Mouse (Mus musculus) megakaryocyte, embryonic 14.5 days (primary cell): Measurements from ENCODE around the gene Rps6kb1. TPM values are rescaled to one million over a fixed set of nuclear protein-coding genes. Genes with fewer than 3 reads are reported as not detected.

ENCODE experiments used
- H3K27me3 ChIP-seq: replicated peaks from 2 replicates; pipeline ENCODE3; 2012; ENCODE audit warnings: inconsistent platforms
- H3K36me3 ChIP-seq: replicated peaks from 2 replicates; pipeline ENCODE3; 2012; ENCODE audit warnings: low read length, inconsistent platforms, mixed read lengths
- H3K4me1 ChIP-seq: 2 replicates; pipeline ENCODE4 v1.6.1; 2012; ENCODE audit warnings: inconsistent platforms
- H3K4me3 ChIP-seq: replicated peaks from 2 replicates; pipeline ENCODE3; 2012; ENCODE audit warnings: moderate library complexity, mild to moderate bottlenecking, inconsistent platforms
- H3K9me3 ChIP-seq: 2 replicates; pipeline ENCODE4 v1.6.1; 2012; ENCODE audit warnings: inconsistent platforms
- FLI1 ChIP-seq: IDR thresholded peaks from 2 replicates; pipeline ENCODE4 v1.6.1; 2012; ENCODE audit warnings: low read length, inconsistent platforms, mixed read lengths
- GATA1 ChIP-seq: IDR thresholded peaks from 3 replicates; pipeline ENCODE4 v1.6.1; 2012; ENCODE audit warnings: mixed read lengths, low read length, inconsistent platforms, borderline replicate concordance
- polyA plus RNA-seq: library from polyadenylated mRNA; stranded (reverse); fragments of >175 nt; gene quantifications from 2 replicates; pipeline ENCODE4 v1.2.3, GENCODE M21; 2012; ENCODE audit warnings: low replicate concordance; ENCODE audit not compliant: insufficient read depth

The Rps6kb1 gene
- polyA plus RNA-seq, 1 experiment, result 5.3 TPM

- no peaks in the 10 kb centered on the region for H3K9me3 ChIP-seq
- H3K27me3 ChIP-seq, result no peaks in the 10 kb centered on the region
- peak overlapping the region; percentile 93 for H3K4me3 ChIP-seq
- H3K4me1 ChIP-seq, result peaks cover 58% of the 10 kb centered on the region
- TF ChIP-seq FLI1 (no peak), GATA1 (no peak; the same call in 2 of the 3 replicates)
- peaks cover 40% of the 10 kb centered on the region for H3K36me3 ChIP-seq
Measured at GRCm38 (mm10) chr11:86586868-86587792, 42.5 kb upstream of the Rps6kb1 start.

DNA sequence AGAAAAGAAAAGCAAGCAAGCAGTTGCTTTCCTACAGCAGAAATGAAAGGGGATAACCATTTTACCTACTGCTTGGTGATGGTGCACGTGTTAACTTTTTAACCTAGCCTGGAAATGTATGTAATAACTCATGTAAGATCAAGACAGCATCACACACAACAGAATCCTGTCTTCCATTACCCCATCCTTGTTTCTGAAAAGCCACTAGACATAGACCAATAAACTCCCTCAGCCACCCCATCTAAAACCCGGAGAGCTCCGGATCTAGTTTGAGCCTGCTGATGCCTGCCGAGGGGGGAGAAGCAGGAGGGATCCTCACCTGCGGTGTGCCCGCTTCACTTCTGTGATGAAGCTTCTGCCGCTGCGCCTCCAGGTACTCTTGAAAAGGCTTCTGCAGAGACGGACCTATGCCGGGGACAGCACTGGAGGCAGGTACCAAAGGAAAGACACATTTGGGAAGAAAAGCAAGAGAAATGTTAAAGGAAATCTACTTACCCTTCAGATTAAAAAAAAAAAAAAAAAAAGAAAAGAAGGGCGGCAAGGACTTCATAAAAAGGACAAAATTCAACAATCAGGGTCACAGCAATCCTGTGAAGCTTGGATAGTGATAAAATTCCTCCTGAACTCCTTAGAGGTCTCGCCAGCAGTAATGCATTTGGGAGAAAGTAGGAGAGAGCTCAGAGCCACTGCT, 41.7 kb upstream of the Rps6kb1 start:
- H3K27me3 ChIP-seq, result no peaks in the 10 kb centered on the region
- peaks cover 57% of the 10 kb centered on the region for H3K4me1 ChIP-seq
- H3K36me3 ChIP-seq, result peaks cover 41% of the 10 kb centered on the region
- no peaks in the 10 kb centered on the region for H3K9me3 ChIP-seq
- H3K4me3 ChIP-seq, result peak overlapping the region; percentile 93
- TF ChIP-seq GATA1, result no peak
- no peak for TF ChIP-seq FLI1

DNA sequence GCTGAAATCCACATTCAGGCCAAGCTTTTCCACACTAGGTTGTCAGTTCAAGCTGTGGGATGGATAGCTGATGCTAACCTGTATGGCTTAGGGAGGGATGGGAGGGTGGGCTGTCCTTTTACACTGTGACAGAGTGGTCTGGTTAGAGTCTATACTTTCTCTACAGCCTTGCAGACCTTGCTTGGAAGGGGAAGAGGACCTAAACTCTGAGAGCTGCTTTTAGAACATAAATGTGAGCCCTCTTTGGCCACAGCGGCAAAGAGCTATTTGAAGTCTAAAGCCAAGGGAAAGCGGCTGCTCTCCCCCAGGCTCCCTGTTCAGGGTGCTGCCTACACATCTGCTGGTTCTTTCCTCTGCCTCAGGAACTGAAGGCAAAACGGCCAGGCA, 41.0 kb upstream of the Rps6kb1 start:
- Histone ChIP-seq H3K36me3 (peaks cover 37% of the 10 kb centered on the region), H3K4me1 (peaks cover 57% of the 10 kb centered on the region), H3K27me3 (no peaks in the 10 kb centered on the region), H3K4me3 (peak overlapping the region; percentile 93), H3K9me3 (no peaks in the 10 kb centered on the region)
- TF ChIP-seq GATA1 (no peak), FLI1 (no peak)

GRCm38 (mm10) chr11:86584898-86585597, 40.4 kb upstream of the Rps6kb1 start:
- Histone ChIP-seq H3K27me3 (no peaks in the 10 kb centered on the region), H3K4me3 (peak overlapping the region; percentile 93), H3K4me1 (peaks cover 58% of the 10 kb centered on the region), H3K9me3 (no peaks in the 10 kb centered on the region), H3K36me3 (peaks cover 36% of the 10 kb centered on the region)
- TF ChIP-seq FLI1 (no peak), GATA1 (no peak)

GRCm38 (mm10) chr11:86583990-86584897, 39.6 kb upstream of the Rps6kb1 start:
- H3K36me3 ChIP-seq, result peaks cover 36% of the 10 kb centered on the region
- TF ChIP-seq FLI1 (no peak), GATA1 (no peak)
- H3K4me3 ChIP-seq, result peak overlapping the region; percentile 93
- H3K9me3 ChIP-seq, result no peaks in the 10 kb centered on the region
- H3K27me3 ChIP-seq, result no peaks in the 10 kb centered on the region
- H3K4me1 ChIP-seq, result peaks cover 61% of the 10 kb centered on the region

- no peak for TF ChIP-seq GATA1
- no peak for TF ChIP-seq FLI1
- H3K27me3 ChIP-seq, result no peaks in the 10 kb centered on the region
- H3K9me3 ChIP-seq, result no peaks in the 10 kb centered on the region
- peaks cover 36% of the 10 kb centered on the region for H3K36me3 ChIP-seq
- H3K4me3 ChIP-seq, result peak overlapping the region; percentile 91
- H3K4me1 ChIP-seq, result peaks cover 61% of the 10 kb centered on the region
Measured at GRCm38 (mm10) chr11:86583313-86583825, 38.8 kb upstream of the Rps6kb1 start.

GRCm38 (mm10) chr11:86582543-86583260, 38.1 kb upstream of the Rps6kb1 start:
- no peaks in the 10 kb centered on the region for H3K27me3 ChIP-seq
- peak overlapping the region; percentile 91 for H3K4me3 ChIP-seq
- H3K4me1 ChIP-seq, result peaks cover 61% of the 10 kb centered on the region
- TF ChIP-seq GATA1 (no peak), FLI1 (no peak)
- H3K36me3 ChIP-seq, result peaks cover 36% of the 10 kb centered on the region
- no peaks in the 10 kb centered on the region for H3K9me3 ChIP-seq

GRCm38 (mm10) chr11:86581943-86582542, 37.4 kb upstream of the Rps6kb1 start:
- no peaks in the 10 kb centered on the region for H3K27me3 ChIP-seq
- TF ChIP-seq FLI1, result no peak
- TF ChIP-seq GATA1, result no peak
- peak overlapping the region; percentile 91 for H3K4me3 ChIP-seq
- H3K4me1 ChIP-seq, result peaks cover 62% of the 10 kb centered on the region
- H3K9me3 ChIP-seq, result no peaks in the 10 kb centered on the region
- H3K36me3 ChIP-seq, result peaks cover 36% of the 10 kb centered on the region
